Mouse (Mus musculus): ENCODE measurements at regions not wholly inside any gene's neighbourhood (a gene's known extent, or its start where the extent isn't known, plus 50 kb on each side); places are given as distances from the start of the nearest gene placed in this dataset.
"Not testable (repeated sequence)": the region's sequence is repeated elsewhere in the genome, so short reads cannot be mapped to it uniquely, and the experiment has no call there.

- DNase-seq, result not testable (repeated sequence)
These were observed 119.6 kb downstream of the Tnfsf18 start for GRCm38 (mm10) chr1:161614091-161614490.

- not testable (repeated sequence) for DNase-seq
These were observed 119.2 kb downstream of the Tnfsf18 start for GRCm38 (mm10) chr1:161613658-161614057.

GRCm38 (mm10) chr1:161607446-161607845 lies 113.0 kb downstream of the Tnfsf18 start:
- DNase-seq, result no peak

- DNase-seq, result no peak
These were observed 107.7 kb downstream of the Tnfsf18 start for GRCm38 (mm10) chr1:161602150-161602549.

GRCm38 (mm10) chr1:161601167-161601566 lies 106.7 kb downstream of the Tnfsf18 start:
- DNase-seq, result no peak

- DNase-seq, result no peak
These were observed 103.7 kb downstream of the Tnfsf18 start for GRCm38 (mm10) chr1:161598167-161598566.

- DNase-seq, result no peak
These were observed 82.1 kb downstream of the Tnfsf18 start for GRCm38 (mm10) chr1:161576530-161576929.

GRCm38 (mm10) chr1:161575939-161576338 lies 81.5 kb downstream of the Tnfsf18 start:
- DNase-seq, result no peak

GRCm38 (mm10) chr1:161575171-161575570 lies 80.7 kb downstream of the Tnfsf18 start:
- no peak for DNase-seq

GRCm38 (mm10) chr1:161570762-161571161 lies 76.3 kb downstream of the Tnfsf18 start:
- DNase-seq, result no peak

- no peak for DNase-seq
These were observed 73.4 kb downstream of the Tnfsf18 start for GRCm38 (mm10) chr1:161567826-161568225.

- no peak for DNase-seq
These were observed 65.9 kb downstream of the Tnfsf18 start for GRCm38 (mm10) chr1:161560368-161560767.

Measured in liver (tissue).